Mouse (Mus musculus) embryonic fibroblast, embryonic 13.5 days (primary cell): ENCODE results near the gene Rpa3. TPM values are rescaled to one million over a fixed set of nuclear protein-coding genes. Genes with fewer than 3 reads are reported as not detected.
A peak's percentile ranks its signal among the peaks of the same experiment; 100 is the strongest.

Experiments used
- H3K27ac ChIP-seq: 2 replicates; pipeline ENCODE4 v1.5.1; 2012; ENCODE audit warnings: low read length, control low read depth, inconsistent platforms; ENCODE audit not compliant: insufficient read depth
- H3K4me1 ChIP-seq: 2 replicates; pipeline ENCODE4 v1.6.1; 2011; ENCODE audit warnings: low read length; ENCODE audit not compliant: control insufficient read depth, insufficient read depth
- H3K4me3 ChIP-seq: 2 replicates; pipeline ENCODE4 v1.5.1; 2011; ENCODE audit warnings: mild to moderate bottlenecking, control low read depth, low read length; ENCODE audit not compliant: insufficient read depth
- CTCF ChIP-seq: IDR thresholded peaks from 2 replicates; pipeline ENCODE4 v1.5.1; 2011; ENCODE audit warnings: mild to moderate bottlenecking, control low read depth, low read length, moderate library complexity, borderline replicate concordance; ENCODE audit not compliant: insufficient read depth
- POLR2A ChIP-seq: IDR thresholded peaks from 2 replicates; pipeline ENCODE4 v1.6.1; 2011; ENCODE audit warnings: low read depth, mild to moderate bottlenecking, control low read depth, low read length, moderate library complexity
- polyA plus RNA-seq: library from polyadenylated mRNA; stranded (reverse); fragments of >200 nt; gene quantifications from 2 replicates; pipeline ENCODE4 v1.2.4, GENCODE M21; 2011; ENCODE audit warnings: low read depth; ENCODE audit not compliant: missing spikeins, insufficient read length

The Rpa3 gene
- polyA plus RNA-seq = 63.9 and 77.1 TPM in 2 replicates

DNA sequence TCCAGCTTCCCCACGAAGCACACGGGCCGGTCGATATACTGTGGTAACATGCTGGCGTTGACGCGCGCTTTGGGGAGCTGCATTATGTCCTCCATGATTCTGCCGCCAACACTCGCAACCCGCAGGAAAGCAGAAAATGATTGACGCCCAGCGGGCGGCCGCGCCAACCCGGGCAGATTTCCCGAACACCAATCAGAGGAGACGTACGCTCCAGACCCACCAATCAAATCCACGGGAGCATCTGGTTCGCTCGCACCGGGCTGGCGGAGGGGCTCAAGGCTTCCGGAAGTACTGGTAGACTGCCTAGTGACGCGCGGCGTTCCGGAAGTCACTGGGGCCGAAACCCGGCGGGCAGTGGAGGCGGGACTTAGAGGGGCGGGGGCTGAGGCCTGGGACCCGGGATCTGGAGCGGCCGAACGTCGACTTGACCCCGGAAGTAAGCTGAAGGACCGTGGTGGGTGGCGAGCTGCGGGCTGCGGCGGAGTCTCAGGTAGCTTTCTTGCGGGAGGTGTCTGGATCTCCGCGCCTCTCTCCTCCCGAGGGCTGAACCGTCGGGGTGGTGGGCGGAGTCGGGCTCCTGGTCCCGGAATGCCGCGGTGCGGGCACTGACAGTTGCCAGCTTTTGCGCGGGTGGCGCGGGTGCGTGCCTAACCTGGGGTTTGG is at the start of gene Rpa3, which contains the start of the genes Umad1 and Gm45062:
Rpa3 (minus strand) TSS at position 170 of the 663 bp plus-strand sequence.
Umad1 (plus strand) TSS at position 285 of the 663 bp plus-strand sequence.
Gm45062 (plus strand) TSS at position 447 of the 663 bp plus-strand sequence.
- TF ChIP-seq POLR2A = peak; percentile 80
- no peak for TF ChIP-seq CTCF
- Histone ChIP-seq H3K4me1 (no peaks in the 10 kb centered on the region), H3K4me3 (peak within 1 kb of the TSS; percentile 89), H3K27ac (no peak within 1 kb of the TSS)

DNA sequence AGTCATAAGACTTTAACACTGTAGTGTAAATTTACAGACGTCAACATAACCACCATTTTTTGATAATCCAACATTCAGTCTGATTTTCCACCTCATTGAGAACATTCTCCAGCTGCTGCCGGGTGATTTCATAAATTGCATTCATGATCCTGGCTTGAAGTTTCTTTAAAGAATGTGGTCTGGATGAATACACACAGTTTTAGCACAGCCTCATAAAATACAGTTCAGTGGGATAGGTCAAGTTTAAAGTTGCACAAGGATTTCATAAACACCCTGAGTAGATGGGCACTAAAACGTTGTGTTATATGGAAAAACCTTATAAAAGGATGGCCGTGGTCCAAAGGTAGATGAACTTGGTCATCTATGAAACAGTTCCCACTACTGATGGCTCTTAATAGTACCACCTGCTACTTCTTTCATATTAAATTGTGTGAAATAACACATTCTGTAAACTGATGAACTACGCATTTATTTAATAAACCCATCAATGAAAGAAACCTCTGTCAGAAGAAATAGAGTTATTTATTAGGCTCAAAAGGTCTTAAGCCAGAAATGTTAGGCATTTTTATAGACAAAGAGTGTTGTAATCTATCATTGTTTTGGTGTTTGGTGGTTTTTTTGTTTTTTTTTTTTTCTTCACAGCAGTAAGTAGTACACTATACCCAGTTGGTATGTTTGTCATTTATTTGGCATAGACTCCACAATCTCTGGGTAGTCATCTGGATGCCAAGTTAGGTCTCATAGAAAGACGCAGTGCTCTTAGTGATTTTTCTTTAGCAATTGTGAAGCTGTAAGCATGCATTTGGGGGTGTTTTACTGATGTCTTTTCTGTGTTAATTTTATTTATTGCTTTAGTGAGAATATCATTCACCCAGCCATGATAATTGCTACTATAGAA is 49.2 kb upstream of the Rpa3 start:
- H3K4me1 ChIP-seq = no peaks in the 10 kb centered on the region
- no peak for TF ChIP-seq CTCF
- TF ChIP-seq POLR2A = no peak

DNA sequence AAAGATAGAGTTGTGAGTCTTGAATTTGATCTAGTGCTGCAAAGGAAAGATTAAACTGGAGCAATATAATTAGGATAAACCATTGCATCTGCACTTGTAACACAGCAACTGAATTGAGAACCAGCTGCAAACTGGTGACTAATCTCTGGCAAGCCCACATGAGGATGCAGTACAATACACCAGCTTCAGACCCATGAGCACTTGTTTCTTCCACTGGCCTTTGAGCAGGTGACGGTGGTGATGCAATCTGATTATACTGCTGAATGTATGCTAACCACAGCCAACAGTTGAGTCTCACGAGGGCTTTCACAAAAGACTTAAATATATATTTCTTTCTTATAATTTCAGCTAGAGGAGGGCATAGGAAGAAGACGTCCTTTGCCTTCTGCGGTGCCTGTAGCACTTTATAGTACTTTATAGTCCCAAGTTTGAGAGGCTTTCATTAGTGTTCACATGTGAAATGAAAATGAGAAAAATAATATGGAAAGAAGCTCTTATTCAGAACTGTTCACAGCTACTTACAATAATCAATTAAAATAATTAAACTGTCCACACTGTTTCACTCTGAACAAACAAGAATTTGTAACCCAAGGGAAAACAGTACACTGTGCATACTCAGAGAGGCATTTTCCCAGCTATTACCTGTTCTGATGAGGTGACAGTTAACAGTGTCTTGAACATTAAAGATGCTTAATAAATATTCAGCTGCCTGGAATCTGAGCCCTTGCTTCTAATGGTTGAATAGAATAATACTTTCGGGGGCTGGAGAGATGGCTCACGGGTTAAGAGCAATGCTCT is 40.3 kb upstream of the Rpa3 start:
- Histone ChIP-seq H3K4me3 (no peak overlapping the region), H3K27ac (no peak overlapping the region), H3K4me1 (no peaks in the 10 kb centered on the region)
- no peak for TF ChIP-seq CTCF
- TF ChIP-seq POLR2A = no peak

More for the DNA sequence above, 49.2 kb upstream of the Rpa3 start:
- Histone ChIP-seq H3K4me3 (no peak overlapping the region), H3K27ac (no peak overlapping the region)

DNA sequence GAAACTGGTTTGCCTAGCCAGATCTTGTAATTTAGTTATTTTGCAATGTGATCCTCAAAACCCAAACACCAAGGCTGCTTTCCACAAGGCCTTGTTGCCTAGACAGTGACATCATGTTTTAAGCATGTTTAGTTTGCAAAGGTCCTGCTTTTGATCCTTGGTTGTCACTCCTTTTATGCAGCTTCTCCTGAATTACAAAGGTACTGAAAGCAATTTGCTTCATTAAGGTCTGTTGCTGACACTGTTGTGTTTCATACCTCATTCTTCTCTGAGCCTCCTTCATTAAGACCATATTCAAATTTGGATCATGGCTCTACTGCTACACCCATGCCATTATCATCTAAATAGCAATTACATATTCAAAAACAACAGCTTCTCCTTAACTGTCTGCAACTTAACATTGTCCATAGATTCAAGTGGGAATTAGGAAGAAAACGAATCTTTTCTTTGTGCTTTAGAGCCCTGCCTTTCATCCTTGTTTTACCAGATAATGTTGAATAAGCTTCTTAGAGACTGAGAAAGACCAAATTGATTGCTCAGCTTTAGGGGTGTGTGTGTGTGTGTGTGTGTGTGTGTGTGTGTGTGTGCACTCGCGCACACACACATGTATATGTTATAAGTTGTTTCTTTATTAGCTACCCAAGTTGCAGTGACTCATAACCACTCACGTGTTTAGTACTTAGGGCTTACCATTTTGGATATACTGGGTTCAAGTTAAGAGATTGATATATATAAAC is 35.2 kb upstream of the Rpa3 start:
- Histone ChIP-seq H3K4me3 (no peak overlapping the region), H3K4me1 (no peaks in the 10 kb centered on the region; the same call in 1 of the 2 replicates), H3K27ac (no peak overlapping the region)
- no peak for TF ChIP-seq CTCF
- no peak for TF ChIP-seq POLR2A

DNA sequence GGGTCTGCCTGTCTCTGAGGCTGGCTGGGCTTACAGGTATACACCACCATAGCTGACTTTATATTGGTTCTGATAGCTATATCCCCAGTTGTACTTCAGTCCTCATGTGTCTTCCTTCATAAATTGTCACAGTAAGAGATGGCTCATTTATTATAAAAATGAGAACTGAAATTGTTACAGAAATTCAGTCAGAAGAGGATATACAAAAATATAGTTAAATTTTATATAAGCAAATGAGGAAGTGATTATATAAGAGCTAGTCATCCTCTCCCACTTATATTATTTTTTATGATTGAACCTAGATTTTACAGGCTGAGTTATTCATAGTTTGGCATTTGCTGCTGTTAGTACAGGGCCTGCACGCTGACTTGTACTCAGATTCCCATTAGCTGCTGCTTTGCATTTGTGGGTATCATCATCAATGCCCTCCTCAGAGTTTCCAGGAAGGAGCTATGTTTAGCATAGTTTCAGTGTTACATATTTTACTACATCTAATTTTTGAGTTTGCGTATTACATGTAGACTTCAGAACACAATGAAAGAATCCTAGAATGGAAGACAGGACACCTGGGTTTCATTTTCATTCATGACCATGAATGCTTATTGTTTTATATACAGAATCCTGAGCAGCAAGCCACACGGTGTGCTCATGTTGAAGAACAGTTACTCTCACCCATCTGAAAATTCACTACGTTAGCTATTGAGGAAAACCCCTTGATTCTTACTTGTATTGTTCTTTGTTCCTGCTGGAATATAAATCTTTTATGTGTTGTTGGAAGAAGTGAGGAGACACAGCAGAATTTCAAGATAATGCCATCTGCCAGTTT is 30.0 kb upstream of the Rpa3 start:
- TF ChIP-seq POLR2A (no peak), CTCF (no peak)
- Histone ChIP-seq H3K27ac (no peak overlapping the region), H3K4me3 (no peak overlapping the region), H3K4me1 (peaks cover 2% of the 10 kb centered on the region; the same call in 1 of the 2 replicates)

DNA sequence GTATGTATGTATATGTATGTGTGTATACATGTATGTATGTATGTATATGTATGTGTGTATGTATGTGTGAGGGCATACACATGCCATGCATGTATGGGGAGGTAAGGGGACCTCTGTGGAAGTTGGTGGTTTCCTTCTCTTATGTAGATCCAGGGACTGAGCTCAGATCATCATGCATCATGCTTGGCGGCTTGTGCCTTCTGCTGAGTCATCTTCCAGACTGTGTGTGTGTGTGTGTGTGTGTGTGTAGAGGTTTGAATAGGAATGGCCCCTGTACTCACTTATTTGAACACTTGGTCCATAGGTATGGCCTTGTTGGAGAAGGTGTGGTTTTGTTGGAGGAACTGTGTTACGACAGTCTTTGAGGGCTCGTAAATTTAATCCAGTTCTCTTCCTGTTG is 27.2 kb upstream of the Rpa3 start:
- Histone ChIP-seq H3K4me1 (0 out of 2 replicates have a peak, but pooled peaks cover 2% of the 10 kb centered on the region), H3K4me3 (no peak overlapping the region), H3K27ac (no peak overlapping the region; the same call in 1 of the 2 replicates)
- TF ChIP-seq CTCF = no peak
- no peak for TF ChIP-seq POLR2A

DNA sequence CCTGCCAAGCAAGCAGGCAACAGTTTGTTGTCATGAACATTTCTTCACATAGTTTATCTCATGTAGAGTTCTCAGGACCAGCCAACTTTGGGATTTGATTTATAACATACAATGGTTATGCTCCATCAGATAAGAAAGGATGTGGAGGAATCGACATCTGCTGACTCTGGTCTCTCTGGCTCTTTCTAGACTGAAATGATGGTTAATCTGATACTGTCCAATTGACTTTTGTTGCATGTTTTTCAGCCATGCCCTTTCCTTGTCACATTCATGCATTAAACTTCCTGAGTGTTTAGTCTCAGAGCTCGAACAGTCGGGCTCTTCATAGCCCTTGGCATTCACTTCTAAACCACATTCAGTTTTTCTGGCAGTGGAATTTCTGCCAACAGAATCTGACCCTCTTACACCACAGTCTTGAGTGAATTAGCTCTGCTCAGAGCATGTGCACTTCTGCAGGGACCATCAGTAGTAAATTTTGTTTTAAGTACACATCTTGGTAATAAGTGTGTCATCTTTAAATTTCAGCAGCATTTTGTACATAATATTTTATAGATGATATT is 26.5 kb upstream of the Rpa3 start:
- TF ChIP-seq CTCF = no peak
- no peak for TF ChIP-seq POLR2A
- H3K4me1 ChIP-seq = 0 out of 2 replicates have a peak, but pooled peaks cover 2% of the 10 kb centered on the region
- peak overlapping the region; percentile 3; the same call in 1 of the 2 replicates for H3K27ac ChIP-seq
- no peak overlapping the region for H3K4me3 ChIP-seq

DNA sequence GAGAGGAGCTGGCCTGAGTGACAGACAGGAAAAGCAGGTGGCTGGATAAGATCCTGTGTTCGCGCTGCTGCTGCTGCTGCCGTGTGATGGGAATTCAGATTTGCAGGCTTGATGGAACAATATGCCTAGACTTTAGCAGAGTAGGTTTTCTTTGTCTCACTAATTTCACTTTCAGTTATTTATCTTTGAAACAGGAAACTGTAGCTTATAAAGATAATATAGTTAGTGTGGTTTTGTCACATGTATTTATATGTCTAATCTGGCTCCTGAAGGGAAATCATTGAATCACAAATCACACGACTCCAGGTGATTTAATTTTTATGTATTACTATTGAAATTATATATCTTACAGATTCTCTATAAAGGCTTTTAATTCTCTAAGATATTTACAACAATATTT is 24.3 kb upstream of the Rpa3 start:
- no peak overlapping the region for H3K27ac ChIP-seq
- 0 out of 2 replicates have a peak, but pooled peaks cover 2% of the 10 kb centered on the region for H3K4me1 ChIP-seq
- no peak overlapping the region for H3K4me3 ChIP-seq
- TF ChIP-seq CTCF (no peak), POLR2A (no peak)
